Mouse (Mus musculus) limb, embryonic 10.5 days (tissue): ENCODE measurements at regions not wholly inside any gene's neighbourhood (a gene's known extent, or its start where the extent isn't known, plus 50 kb on each side); places are given as distances from the start of the nearest gene placed in this dataset.

ENCODE experiments used
- DNase-seq: peaks from one replicate; pipeline ENCODE4 v3.0.0-alpha.2; 2017; ENCODE audit warnings: low spot score
- H3K27ac ChIP-seq: fragments of 300-500 bp; sonication (generic); 2 replicates; pipeline ENCODE4 v1.5.1; 2016; ENCODE audit warnings: mild to moderate bottlenecking
- H3K27me3 ChIP-seq: fragments of 300-500 bp; sonication (generic); 2 replicates; pipeline ENCODE4 v1.6.1; 2016; ENCODE audit warnings: low read depth, mild to moderate bottlenecking; ENCODE audit not compliant: poor library complexity, severe bottlenecking
- H3K36me3 ChIP-seq: fragments of 300-500 bp; sonication (generic); 2 replicates; pipeline ENCODE4 v1.6.1; 2016; ENCODE audit warnings: mild to moderate bottlenecking, moderate library complexity
- H3K4me1 ChIP-seq: fragments of 300-500 bp; sonication (generic); 2 replicates; pipeline ENCODE4 v1.6.1; 2016
- H3K4me3 ChIP-seq: fragments of 300-500 bp; sonication (generic); 2 replicates; pipeline ENCODE4 v1.5.1; 2016; ENCODE audit warnings: mild to moderate bottlenecking, moderate library complexity
- H3K9me3 ChIP-seq: fragments of 300-500 bp; sonication (generic); replicated peaks from 2 replicates; pipeline ENCODE4 v1.6.1; 2016; ENCODE audit warnings: mild to moderate bottlenecking
- WGBS: fragments of 180-500 bp; shearing (Covaris S2); methylation state at CpG from one replicate; pipeline ENCODE4 v1.1.7; 2016; 5-methylcytosine and 5-hydroxymethylcytosine counted together

GRCm38 (mm10) chr1:41001154-41001949 lies 196.0 kb downstream of the Tmem182 start:
- H3K36me3 ChIP-seq: no peaks in the 10 kb centered on the region
- peak; percentile 59 for DNase-seq
- H3K4me1 ChIP-seq: peaks cover 22% of the 10 kb centered on the region
- no peaks in the 10 kb centered on the region for H3K9me3 ChIP-seq
- WGBS: 58% methylated on average over 13 of the region's 13 CpGs
- no peak overlapping the region for H3K27ac ChIP-seq
- H3K4me3 ChIP-seq: no peak overlapping the region
- no peaks in the 10 kb centered on the region for H3K27me3 ChIP-seq

GRCm38 (mm10) chr1:41002006-41002405 lies 196.6 kb downstream of the Tmem182 start:
- WGBS: 65% methylated on average over 9 of the region's 9 CpGs
- Histone ChIP-seq H3K4me3 (no peak overlapping the region), H3K27me3 (no peaks in the 10 kb centered on the region), H3K36me3 (no peaks in the 10 kb centered on the region), H3K9me3 (no peaks in the 10 kb centered on the region), H3K4me1 (peaks cover 29% of the 10 kb centered on the region), H3K27ac (no peak overlapping the region)
- no peak for DNase-seq

GRCm38 (mm10) chr1:41026943-41027342 lies 221.5 kb downstream of the Tmem182 start:
- 94% methylated on average over 4 of the region's 4 CpGs for WGBS
- DNase-seq: no peak
- Histone ChIP-seq H3K36me3 (no peaks in the 10 kb centered on the region), H3K27ac (no peak overlapping the region), H3K27me3 (no peaks in the 10 kb centered on the region), H3K4me3 (no peak overlapping the region), H3K4me1 (no peaks in the 10 kb centered on the region), H3K9me3 (no peaks in the 10 kb centered on the region)

- WGBS: 74% methylated on average over 4 of the region's 4 CpGs
- no peak for DNase-seq
- Histone ChIP-seq H3K4me1 (no peaks in the 10 kb centered on the region), H3K27me3 (no peaks in the 10 kb centered on the region), H3K27ac (no peak overlapping the region), H3K36me3 (no peaks in the 10 kb centered on the region), H3K4me3 (no peak overlapping the region), H3K9me3 (no peaks in the 10 kb centered on the region)
Measured at GRCm38 (mm10) chr1:41027540-41027978, 222.2 kb downstream of the Tmem182 start.

- Histone ChIP-seq H3K4me3 (no peak overlapping the region), H3K27me3 (no peaks in the 10 kb centered on the region), H3K36me3 (no peaks in the 10 kb centered on the region), H3K27ac (no peak overlapping the region), H3K4me1 (no peaks in the 10 kb centered on the region), H3K9me3 (no peaks in the 10 kb centered on the region)
- no peak for DNase-seq
- whole genome bisulfite sequencing: 97% methylated on average over 2 of the region's 2 CpGs
Measured at GRCm38 (mm10) chr1:41028021-41028420, 222.6 kb downstream of the Tmem182 start.

GRCm38 (mm10) chr1:41035085-41035880 lies 229.9 kb downstream of the Tmem182 start:
- H3K4me1 ChIP-seq: peaks cover 25% of the 10 kb centered on the region
- H3K9me3 ChIP-seq: no peaks in the 10 kb centered on the region
- peak; percentile 45 for DNase-seq
- H3K27me3 ChIP-seq: no peaks in the 10 kb centered on the region
- no peaks in the 10 kb centered on the region for H3K36me3 ChIP-seq
- WGBS: 46% methylated on average over 22 of the region's 22 CpGs
- peak overlapping the region; percentile 28 for H3K4me3 ChIP-seq
- peak overlapping the region; percentile 70 for H3K27ac ChIP-seq

GRCm38 (mm10) chr1:41036940-41037339 lies 231.5 kb downstream of the Tmem182 start:
- Histone ChIP-seq H3K36me3 (no peaks in the 10 kb centered on the region), H3K4me1 (peaks cover 25% of the 10 kb centered on the region), H3K27me3 (no peaks in the 10 kb centered on the region), H3K4me3 (no peak overlapping the region), H3K27ac (no peak overlapping the region), H3K9me3 (no peaks in the 10 kb centered on the region)
- WGBS: 67% methylated on average over 12 of the region's 12 CpGs
- no peak for DNase-seq

- no peak overlapping the region for H3K27ac ChIP-seq
- WGBS: 93% methylated on average over 5 of the region's 5 CpGs
- DNase-seq: no peak
- H3K36me3 ChIP-seq: no peaks in the 10 kb centered on the region
- H3K27me3 ChIP-seq: no peaks in the 10 kb centered on the region
- no peak overlapping the region for H3K4me3 ChIP-seq
- H3K4me1 ChIP-seq: peaks cover 6% of the 10 kb centered on the region
- no peaks in the 10 kb centered on the region for H3K9me3 ChIP-seq
Measured at GRCm38 (mm10) chr1:41054426-41054955, 249.1 kb downstream of the Tmem182 start.

- Histone ChIP-seq H3K27me3 (no peaks in the 10 kb centered on the region), H3K27ac (no peak overlapping the region), H3K4me3 (no peak overlapping the region), H3K36me3 (no peaks in the 10 kb centered on the region), H3K4me1 (peaks cover 6% of the 10 kb centered on the region), H3K9me3 (no peaks in the 10 kb centered on the region)
- 93% methylated on average over 10 of the region's 10 CpGs for WGBS
- no peak for DNase-seq
Measured at GRCm38 (mm10) chr1:41055761-41056160, 250.4 kb downstream of the Tmem182 start.

GRCm38 (mm10) chr1:41065130-41065529 lies 259.7 kb downstream of the Tmem182 start:
- no peaks in the 10 kb centered on the region for H3K4me1 ChIP-seq
- WGBS: 91% methylated on average over 10 of the region's 10 CpGs
- no peaks in the 10 kb centered on the region for H3K27me3 ChIP-seq
- H3K4me3 ChIP-seq: no peak overlapping the region
- no peak for DNase-seq
- H3K9me3 ChIP-seq: no peaks in the 10 kb centered on the region
- H3K36me3 ChIP-seq: no peaks in the 10 kb centered on the region
- H3K27ac ChIP-seq: no peak overlapping the region

- whole genome bisulfite sequencing: 93% methylated on average over 5 of the region's 5 CpGs
- Histone ChIP-seq H3K27me3 (no peaks in the 10 kb centered on the region), H3K36me3 (no peaks in the 10 kb centered on the region), H3K9me3 (no peaks in the 10 kb centered on the region), H3K4me1 (no peaks in the 10 kb centered on the region), H3K4me3 (no peak overlapping the region), H3K27ac (no peak overlapping the region)
- no peak for DNase-seq
Measured at GRCm38 (mm10) chr1:41104869-41105268, 299.5 kb downstream of the Tmem182 start.

GRCm38 (mm10) chr1:41121636-41122175 lies 316.3 kb downstream of the Tmem182 start:
- Histone ChIP-seq H3K4me3 (no peak overlapping the region), H3K4me1 (peaks cover 7% of the 10 kb centered on the region; the same call in 1 of the 2 replicates), H3K36me3 (no peaks in the 10 kb centered on the region), H3K27me3 (no peaks in the 10 kb centered on the region), H3K9me3 (no peaks in the 10 kb centered on the region), H3K27ac (no peak overlapping the region)
- no peak for DNase-seq
- 61% methylated on average over 5 of the region's 5 CpGs for WGBS

- Histone ChIP-seq H3K4me3 (no peak overlapping the region), H3K4me1 (peaks cover 31% of the 10 kb centered on the region), H3K36me3 (no peaks in the 10 kb centered on the region), H3K27me3 (peaks cover 28% of the 10 kb centered on the region), H3K27ac (no peak overlapping the region), H3K9me3 (no peaks in the 10 kb centered on the region)
- WGBS: 4% methylated on average over 9 of the region's 9 CpGs
- DNase-seq: no peak
Measured at GRCm38 (mm10) chr1:41131410-41131809, 326.0 kb downstream of the Tmem182 start.
